Mouse (Mus musculus) kidney, adult 2 months (tissue): ENCODE results near the gene Akap7. TPM values are rescaled to one million over a fixed set of nuclear protein-coding genes. Genes with fewer than 3 reads are reported as not detected.

ENCODE experiments used
- DNase-seq: peaks from one replicate; pipeline ENCODE4 v3.0.0; 2021
- H3K27ac ChIP-seq: fragments of 200-500 bp; 2 replicates; pipeline ENCODE4 v1.5.1; 2012; ENCODE audit warnings: low read depth, low read length, control low read depth, inconsistent platforms; ENCODE audit not compliant: insufficient read depth
- H3K27me3 ChIP-seq: fragments of 200-500 bp; replicated peaks from 2 replicates; pipeline ENCODE4 v1.6.1; 2012; ENCODE audit warnings: mild to moderate bottlenecking, moderate library complexity, low read length, inconsistent platforms; ENCODE audit not compliant: control insufficient read depth, insufficient read depth
- H3K36me3 ChIP-seq: fragments of 200-500 bp; 2 replicates; pipeline ENCODE4 v1.6.1; 2012; ENCODE audit warnings: mild to moderate bottlenecking, moderate library complexity, low read length, inconsistent platforms; ENCODE audit not compliant: control insufficient read depth, insufficient read depth
- H3K4me1 ChIP-seq: fragments of 200-500 bp; 2 replicates; pipeline ENCODE4 v1.6.1; 2011; ENCODE audit warnings: low read length; ENCODE audit not compliant: control insufficient read depth, insufficient read depth
- H3K4me3 ChIP-seq: fragments of 200-500 bp; 2 replicates; pipeline ENCODE4 v1.5.1; 2011; ENCODE audit warnings: mild to moderate bottlenecking, low read depth, low read length, control low read depth; ENCODE audit not compliant: insufficient read depth
- CTCF ChIP-seq: fragments of 200-500 bp; conservative IDR thresholded peaks from 2 replicates; pipeline ENCODE4 v1.5.1; 2011; ENCODE audit warnings: low read depth, mild to moderate bottlenecking, control low read depth, low read length, moderate library complexity, mixed read lengths; ENCODE audit not compliant: insufficient read depth, insufficient read length
- POLR2A ChIP-seq: fragments of 200-500 bp; IDR thresholded peaks from one replicate; pipeline ENCODE4 v1.6.1; 2011; ENCODE audit warnings: low read depth, low read length, control low read depth
- WGBS: fragments of 180-500 bp; shearing (Covaris S2); methylation state at CpG from one replicate; pipeline ENCODE4 v1.1.7; 2018; 5-methylcytosine and 5-hydroxymethylcytosine counted together
- polyA plus RNA-seq: library from polyadenylated mRNA; depleted of rRNA; stranded (reverse); fragments of >200 nt; gene quantifications from 2 replicates; pipeline ENCODE4 v1.2.3, GENCODE M21; 2012

The Akap7 gene
- polyA plus RNA-seq, 1 experiment = 9.8 TPM

DNA sequence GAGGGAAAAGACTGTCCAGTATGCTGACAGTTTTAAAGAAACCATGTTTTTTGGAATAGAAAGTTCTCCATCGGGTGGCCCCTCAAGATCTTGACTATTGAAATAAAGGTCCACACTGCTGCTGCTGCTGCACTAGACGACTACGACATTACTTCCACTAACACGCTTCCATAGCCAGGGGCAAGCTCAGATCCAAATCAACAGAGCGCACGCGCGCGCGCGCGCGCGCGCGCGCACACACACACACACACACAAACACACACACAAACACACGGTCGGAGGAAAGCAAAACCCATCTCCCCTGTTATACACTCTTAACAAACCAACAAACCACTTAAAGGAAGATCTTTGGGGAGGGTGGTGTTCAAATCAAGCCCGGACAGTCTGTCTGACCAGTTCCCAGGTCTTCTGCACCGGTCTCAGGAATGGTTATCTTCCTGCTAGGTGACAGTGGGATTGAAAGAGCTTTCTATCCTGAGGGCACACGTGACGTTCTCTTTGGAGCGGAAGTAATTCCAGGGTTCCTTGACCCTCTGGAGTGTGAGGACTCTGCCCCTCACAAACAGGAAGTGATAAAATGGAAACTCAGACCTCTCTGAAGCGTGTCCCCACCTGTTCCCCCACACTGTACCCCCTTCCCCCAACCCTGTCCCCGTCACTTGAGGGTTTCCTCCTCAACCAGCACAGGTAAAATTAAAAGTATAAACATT is 32.9 kb downstream of the Akap7 start:
- DNase-seq = no peak
- no peaks in the 10 kb centered on the region for H3K27me3 ChIP-seq
- no peak overlapping the region for H3K4me3 ChIP-seq
- no peaks in the 10 kb centered on the region for H3K4me1 ChIP-seq
- no peak overlapping the region for H3K27ac ChIP-seq
- 88% methylated on average over 26 of the region's 26 CpGs for WGBS
- TF ChIP-seq POLR2A (no peak), CTCF (no peak)
- no peaks in the 10 kb centered on the region for H3K36me3 ChIP-seq

DNA sequence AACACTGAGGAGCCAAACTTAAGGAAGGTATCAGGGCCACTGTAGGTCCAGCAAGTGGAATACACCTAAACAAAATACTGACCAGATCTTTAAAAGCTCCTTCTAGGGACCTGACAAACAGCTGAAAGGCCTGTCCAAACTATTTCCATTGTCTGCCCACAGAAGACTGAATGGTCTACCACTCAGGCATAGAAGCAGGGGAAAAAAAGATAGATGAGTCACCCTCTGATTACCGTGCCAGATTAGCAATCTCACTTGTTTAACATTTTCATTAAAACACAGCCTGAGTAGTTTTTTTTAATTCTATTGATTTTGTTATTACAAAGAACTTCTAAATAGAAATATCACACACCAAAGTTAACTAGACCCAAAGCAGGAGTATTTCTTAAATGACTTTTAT is 33.9 kb downstream of the Akap7 start:
- Histone ChIP-seq H3K36me3 (no peaks in the 10 kb centered on the region), H3K4me3 (no peak overlapping the region), H3K4me1 (no peaks in the 10 kb centered on the region), H3K27ac (no peak overlapping the region), H3K27me3 (no peaks in the 10 kb centered on the region)
- WGBS = 68% methylated on average over 1 of the region's 1 CpGs
- DNase-seq = no peak
- TF ChIP-seq CTCF (no peak), POLR2A (no peak)

DNA sequence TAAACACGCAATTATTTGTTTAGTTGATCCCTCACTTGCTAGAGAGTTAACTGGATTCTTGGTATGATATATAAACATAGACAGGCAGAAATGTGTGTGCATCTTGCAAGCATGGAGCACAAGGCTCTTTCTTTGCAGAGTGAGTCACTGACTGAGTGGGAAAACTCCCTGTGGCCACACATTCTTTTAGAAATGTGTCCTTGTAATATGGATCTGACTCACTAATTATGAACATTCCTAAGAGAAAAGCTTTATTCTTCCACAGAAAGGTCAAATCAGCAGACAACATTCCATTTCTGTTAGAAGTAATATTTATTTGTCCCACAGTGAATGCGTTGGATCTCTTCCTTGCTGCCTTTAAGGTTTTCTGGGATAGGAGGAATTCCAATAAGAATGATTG is 35.9 kb downstream of the Akap7 start:
- no peak for DNase-seq
- Histone ChIP-seq H3K27ac (no peak overlapping the region), H3K27me3 (no peaks in the 10 kb centered on the region), H3K4me3 (no peak overlapping the region), H3K36me3 (no peaks in the 10 kb centered on the region), H3K4me1 (no peaks in the 10 kb centered on the region)
- TF ChIP-seq CTCF = no peak
- no peak for TF ChIP-seq POLR2A
- 76% methylated on average over 2 of the region's 2 CpGs for WGBS

DNA sequence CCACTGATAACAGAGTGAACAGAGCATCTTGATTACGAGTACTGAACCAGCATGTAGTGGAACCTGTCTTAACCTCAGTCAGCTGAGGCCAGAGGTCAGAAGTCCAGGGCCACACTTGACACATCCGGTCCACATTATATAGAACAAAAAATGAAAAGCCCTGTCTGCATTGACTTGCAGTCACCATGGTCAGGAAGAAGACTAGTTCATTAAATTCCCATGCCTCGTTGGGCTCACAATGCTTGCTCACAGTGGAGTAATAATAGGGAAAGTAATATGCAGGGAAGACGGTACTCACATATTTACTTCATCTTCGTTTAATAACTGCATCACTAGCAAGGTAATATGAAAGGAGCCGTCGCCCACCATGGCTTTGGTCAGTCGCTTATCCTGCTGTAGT is 36.5 kb downstream of the Akap7 start:
- TF ChIP-seq CTCF = no peak
- no peak for TF ChIP-seq POLR2A
- Histone ChIP-seq H3K36me3 (no peaks in the 10 kb centered on the region), H3K4me1 (no peaks in the 10 kb centered on the region), H3K27me3 (no peaks in the 10 kb centered on the region), H3K4me3 (no peak overlapping the region), H3K27ac (no peak overlapping the region)
- 90% methylated on average over 8 of the region's 8 CpGs for WGBS
- no peak for DNase-seq

DNA sequence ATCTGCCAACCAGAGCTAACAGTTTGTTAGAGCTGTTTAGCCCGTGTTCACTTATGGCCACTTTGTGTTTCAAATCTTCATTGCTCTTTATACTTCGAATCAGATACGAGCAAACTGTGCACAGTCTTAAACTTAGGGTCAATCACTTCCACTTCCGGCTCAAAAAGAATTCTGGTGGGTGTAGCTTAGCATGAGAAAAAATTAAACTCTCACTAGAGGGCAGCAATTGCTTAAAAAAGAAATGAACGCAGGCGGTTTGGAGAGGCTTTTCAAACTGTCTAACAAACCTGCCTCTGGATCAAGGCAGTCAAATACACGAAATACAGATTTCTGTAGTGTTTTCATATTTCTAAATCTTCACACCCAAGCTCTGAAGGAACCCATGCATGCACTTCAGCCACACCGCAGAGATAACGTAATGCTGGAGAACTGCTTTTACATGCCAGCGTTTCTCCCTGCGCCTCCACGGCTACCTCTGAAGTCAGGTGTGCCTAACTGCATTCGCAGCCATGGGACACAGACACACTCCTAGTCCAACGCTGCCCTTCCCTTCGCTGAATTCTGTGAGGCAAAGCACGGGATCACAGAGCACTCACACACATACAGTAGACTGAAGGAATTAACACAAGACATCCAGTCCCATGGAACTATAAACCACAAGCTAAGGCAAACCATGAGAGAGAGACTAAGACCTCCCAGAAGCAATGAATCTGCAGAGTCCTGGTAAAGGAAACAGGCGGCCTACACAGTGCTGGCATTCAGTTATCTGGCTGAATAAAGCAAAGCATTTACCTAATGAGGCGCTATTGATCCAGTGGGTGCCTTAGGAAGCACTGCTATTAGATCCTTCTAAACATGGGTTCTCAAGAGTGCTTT is 39.0 kb downstream of the Akap7 start:
- Histone ChIP-seq H3K4me3 (no peak overlapping the region), H3K27me3 (no peaks in the 10 kb centered on the region), H3K36me3 (peaks cover 1% of the 10 kb centered on the region; the same call in 1 of the 2 replicates), H3K4me1 (no peaks in the 10 kb centered on the region), H3K27ac (no peak overlapping the region)
- peak; percentile 76 for DNase-seq
- TF ChIP-seq CTCF (0 out of 2 replicates have a peak, but pooled peaks have one; percentile 1), POLR2A (no peak)
- 46% methylated on average over 18 of the region's 18 CpGs for WGBS

DNA sequence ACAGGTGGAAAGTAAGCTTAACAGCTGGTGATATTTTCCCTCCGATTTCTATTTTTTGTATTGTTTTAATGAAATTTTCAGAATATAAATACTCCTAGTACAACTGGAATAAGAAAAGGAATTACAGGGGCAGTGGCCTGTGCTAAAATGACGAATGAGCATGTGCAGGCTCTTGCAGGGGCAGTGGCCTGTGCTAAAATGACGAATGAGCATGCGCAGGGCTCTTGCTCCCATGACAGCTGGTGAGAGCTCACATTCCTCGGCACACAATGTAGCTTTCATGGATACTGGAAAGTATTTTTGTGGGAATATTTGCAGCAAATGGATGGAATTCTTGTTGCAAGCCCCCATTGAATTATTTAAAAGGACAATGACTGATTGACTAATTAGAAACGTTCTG is 46.5 kb downstream of the Akap7 start:
- WGBS = 54% methylated on average over 6 of the region's 6 CpGs
- peaks cover 1% of the 10 kb centered on the region; the same call in 1 of the 2 replicates for H3K36me3 ChIP-seq
- no peaks in the 10 kb centered on the region for H3K4me1 ChIP-seq
- no peak overlapping the region for H3K4me3 ChIP-seq
- DNase-seq = no peak
- TF ChIP-seq CTCF = no peak
- TF ChIP-seq POLR2A = no peak
- no peaks in the 10 kb centered on the region for H3K27me3 ChIP-seq
- no peak overlapping the region for H3K27ac ChIP-seq

DNA sequence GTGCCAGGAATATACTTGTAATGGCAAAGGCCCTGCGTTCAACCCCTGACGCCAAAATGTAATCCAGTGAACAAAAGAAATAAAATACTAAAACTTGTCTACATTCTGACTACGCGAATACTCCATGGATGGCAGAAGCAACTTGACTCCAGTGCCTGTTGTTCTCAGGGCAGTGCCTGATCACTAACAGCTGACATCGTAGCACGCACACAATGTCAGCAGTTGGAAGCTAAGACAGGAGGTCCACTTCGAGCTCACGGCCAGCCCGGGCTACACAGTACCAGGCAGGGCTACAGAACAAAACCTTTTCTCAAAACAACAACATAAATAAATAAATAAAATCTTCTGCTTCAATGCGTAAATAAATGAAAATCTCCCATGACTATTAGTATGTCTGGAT is 46.9 kb downstream of the Akap7 start:
- H3K4me1 ChIP-seq = no peaks in the 10 kb centered on the region
- 95% methylated on average over 10 of the region's 10 CpGs for WGBS
- H3K4me3 ChIP-seq = no peak overlapping the region
- peaks cover 1% of the 10 kb centered on the region; the same call in 1 of the 2 replicates for H3K36me3 ChIP-seq
- H3K27ac ChIP-seq = no peak overlapping the region
- no peak for TF ChIP-seq POLR2A
- no peak for TF ChIP-seq CTCF
- no peaks in the 10 kb centered on the region for H3K27me3 ChIP-seq
- no peak for DNase-seq
